Mouse (Mus musculus) lung, adult 2 months (tissue): ENCODE data around the gene Ppa1.

Experiments
- CTCF ChIP-seq: fragments of 200-500 bp; IDR thresholded peaks from 2 replicates; pipeline ENCODE4 v1.5.1; 2011; ENCODE audit warnings: mild to moderate bottlenecking, low read length, control low read depth; ENCODE audit not compliant: insufficient read depth
- POLR2A ChIP-seq: fragments of 200-500 bp; IDR thresholded peaks from 2 replicates; pipeline ENCODE4 v1.6.1; 2011; ENCODE audit warnings: low read depth, mild to moderate bottlenecking, control low read depth, low read length, borderline replicate concordance; ENCODE audit errors: extremely low read depth

GRCm38 (mm10) chr10:61625381-61626257, 22.7 kb upstream of the Ppa1 start:
- no peak for TF ChIP-seq CTCF
- TF ChIP-seq POLR2A, result no peak
